1 mouse cellular context compared by ENCODE assay signal in genomic region chr8:70773833-70774232, GRCm38 (mm10).
TF ChIP-seq lines count a peak whose summit lies in the region.

No protein-coding gene starts in this region.

TF ChIP-seq in CH12.LX, 34 proteins besides CTCF, POLR2A, EP300 and RAD21:
- TF ChIP-seq TCF12 (IDR thresholded peaks at IDR 0.05; ENCODE audit: low read depth, low read length) (0 out of 2 replicates have a peak, but pooled peaks have one; percentile 36), MXI1 (IDR thresholded peaks at IDR 0.05; ENCODE audit: low read depth, low read length) (no peak), SIN3A (IDR thresholded peaks at IDR 0.05; ENCODE audit: low read length) (peak; percentile 64; the same call in 1 of the 2 replicates)
